Mouse (Mus musculus) layer of hippocampus, postnatal 36 days (tissue): Measurements from ENCODE around the gene Cep131. TPM values are rescaled to one million over a fixed set of nuclear protein-coding genes. Genes with fewer than 3 reads are reported as not detected.

Experiments
- DNase-seq, 2 experiments: peaks; one replicate each; pipeline ENCODE4 v3.0.0; 2022
- total RNA-seq, 2 experiments: library from RNA; stranded (reverse); gene quantifications; 2 replicates each; pipeline ENCODE4 v1.2.3; 2021

Cep131 gene
- total RNA-seq, 2 experiments from 2014 or later: 28.7 to 33.0 TPM

- peak; percentile 61 to 62 for DNase-seq
These were observed 38.4 kb downstream of the Cep131 start for GRCm38 (mm10) chr11:120048252-120048556.

GRCm38 (mm10) chr11:120047531-120048251 lies 38.9 kb downstream of the Cep131 start:
- no peak for DNase-seq

- DNase-seq: peak in 1 of 2 experiments; percentile 46
These were observed 40.0 kb downstream of the Cep131 start, which contains the start of gene Aatk for GRCm38 (mm10) chr11:120046553-120047191. Gene Aatk, minus strand, starts transcription at chr11:120047167.

- no peak for DNase-seq
These were observed 40.6 kb downstream of the Cep131 start for GRCm38 (mm10) chr11:120045839-120046552.

- DNase-seq: no peak
These were observed 41.3 kb downstream of the Cep131 start for GRCm38 (mm10) chr11:120045341-120045740.

GRCm38 (mm10) chr11:120042141-120042838 lies 44.3 kb downstream of the Cep131 start:
- no peak for DNase-seq

GRCm38 (mm10) chr11:120041191-120042123 lies 45.2 kb downstream of the Cep131 start:
- DNase-seq: peak in 1 of 2 experiments; percentile 63

GRCm38 (mm10) chr11:120040440-120040839 lies 46.2 kb downstream of the Cep131 start:
- DNase-seq: peak in 1 of 2 experiments; percentile 57

GRCm38 (mm10) chr11:120039581-120039980 lies 47.0 kb downstream of the Cep131 start:
- DNase-seq: no peak

GRCm38 (mm10) chr11:120034762-120035161 lies 51.9 kb downstream of the Cep131 start:
- DNase-seq: no peak

- DNase-seq: no peak
These were observed 52.3 kb downstream of the Cep131 start for GRCm38 (mm10) chr11:120034306-120034705.

- no peak for DNase-seq
These were observed 53.2 kb downstream of the Cep131 start for GRCm38 (mm10) chr11:120033473-120033872.

GRCm38 (mm10) chr11:120032052-120032451 lies 54.6 kb downstream of the Cep131 start:
- no peak for DNase-seq

GRCm38 (mm10) chr11:120030145-120030901 lies 56.3 kb downstream of the Cep131 start:
- no peak for DNase-seq

GRCm38 (mm10) chr11:120029431-120030144 lies 57.0 kb downstream of the Cep131 start:
- no peak for DNase-seq

- no peak for DNase-seq
These were observed 58.1 kb downstream of the Cep131 start for GRCm38 (mm10) chr11:120028319-120029092.

GRCm38 (mm10) chr11:120026941-120027340 lies 59.7 kb downstream of the Cep131 start:
- DNase-seq: no peak

- no peak for DNase-seq
These were observed 63.8 kb downstream of the Cep131 start for GRCm38 (mm10) chr11:120022841-120023240.

GRCm38 (mm10) chr11:120022216-120022615 lies 64.4 kb downstream of the Cep131 start:
- DNase-seq: no peak
